ENCODE assay signal across 12 mouse cellular contexts in genomic region chr1:157555738-157556137, GRCm38 (mm10). TPM values are rescaled to one million over a fixed set of nuclear protein-coding genes. Genes with fewer than 3 reads are reported as not detected.
A peak's percentile ranks its signal among the peaks of the same experiment; 100 is the strongest.
DNase-seq lines count a peak whose midpoint lies in the region; ATAC-seq lines count a peak whose summit lies in the region.
"Had no signal": no experiment of that assay in that cellular context is flagged by ENCODE, and none has a peak within 500 bp of the region (broad histone marks: within the 10 kb centered on the region; RNA-seq: fewer than 3 reads in every experiment).

No protein-coding gene starts in this region.

- peak; percentile 63 for ATAC-seq in frontal cortex, adult (ENCODE audit: low TSS enrichment)

- DNase-seq in frontal cortex, postnatal 10 days (ENCODE audit: low spot score in 2 of 2), result no peak
- peak; percentile 64 to 67 for DNase-seq in left cerebral cortex, adult 18-20 months (ENCODE audit: low spot score in 2 of 2)
- no peak for DNase-seq in left cerebral cortex, postnatal 10 days (ENCODE audit: extremely low spot score in 1 of 2, low spot score in 2 of 2)
- DNase-seq in brain, adult 2 months (ENCODE audit: low read depth, low spot score), result peak; percentile 84
- DNase-seq in telencephalon, adult 2 months (ENCODE audit: low read depth, low spot score), result peak; percentile 80
- no peak for DNase-seq in urinary bladder, adult 2 months (ENCODE audit: low spot score)
- DNase-seq: adrenal gland, adult 8-10 months; B cell, adult 2 months; kidney, adult 11 months; lung, adult 18-20 months; thymus, postnatal 36 days had no signal

- intact Hi-C loops in left cerebral cortex, postnatal 10 days (cut with DNase I), result loop anchor here (5.0 to 10.0 kb wide), 2 partner anchors 797 to 959 kb away; no protein-coding TSS in a partner anchor

RNA-seq across cellular contexts. Expression of gene Sec16b, which starts 49.2 kb away (rescaled TPM):
- total RNA-seq in left cerebral cortex, adult 18-20 months (2021), result 1 to 10 TPM; 1.4 to 1.8 TPM
- under 1 TPM; 0.53 to 0.81 TPM for total RNA-seq in left cerebral cortex, postnatal 10 days (2021)
- 7.1 and 9.2 TPM in 2 replicates for polyA plus RNA-seq in urinary bladder, adult 2 months (2012; rRNA removed)

Comparison
In these comparisons a context has a peak if more than half of its experiments do, and no peak if none do; other contexts are left out.
1. DNase-seq: peak in left cerebral cortex, adult 18-20 months (2 of 2), brain, adult 2 months (single experiment) and telencephalon, adult 2 months (single experiment); none in frontal cortex, postnatal 10 days (0 of 2), left cerebral cortex, postnatal 10 days (0 of 2) and urinary bladder, adult 2 months (single experiment).